Mouse (Mus musculus) embryonic facial prominence, embryonic 14.5 days (tissue): ENCODE results near the gene Prpf6. TPM values are rescaled to one million over a fixed set of nuclear protein-coding genes. Genes with fewer than 3 reads are reported as not detected.

Experiments
- ATAC-seq: fragments of 200-750 bp; cut with Nextera tagmentation; 2 replicates; pipeline ENCODE4 v1.8.0; 2017; ENCODE audit warnings: low read depth, moderate number of reproducible peaks, moderate TSS enrichment
- DNase-seq: peaks from one replicate; pipeline ENCODE4 v3.0.0-alpha.2; 2015; ENCODE audit warnings: low spot score
- H3K27ac ChIP-seq: fragments of 300-500 bp; sonication (generic); replicated peaks from 2 replicates; pipeline ENCODE4 v1.5.1; 2014; ENCODE audit warnings: low read depth, mild to moderate bottlenecking, low read length, moderate library complexity
- H3K27me3 ChIP-seq: fragments of 300-500 bp; sonication (generic); replicated peaks from 2 replicates; pipeline ENCODE4 v1.6.1; 2014; ENCODE audit warnings: low read length; ENCODE audit not compliant: control insufficient read depth, insufficient read depth
- H3K36me3 ChIP-seq: fragments of 300-500 bp; sonication (generic); 2 replicates; pipeline ENCODE4 v1.6.1; 2014; ENCODE audit warnings: low read length, mixed read lengths; ENCODE audit not compliant: control insufficient read depth, insufficient read depth
- H3K4me1 ChIP-seq: fragments of 300-500 bp; sonication (generic); 2 replicates; pipeline ENCODE4 v1.6.1; 2014; ENCODE audit warnings: antibody characterized with exemption, low read length; ENCODE audit not compliant: control insufficient read depth, insufficient read depth
- H3K4me2 ChIP-seq: fragments of 300-500 bp; sonication (generic); 2 replicates; pipeline ENCODE4 v1.6.1; 2014; ENCODE audit warnings: low read depth, mild to moderate bottlenecking, low read length, moderate library complexity, mixed read lengths
- H3K4me3 ChIP-seq: fragments of 300-500 bp; sonication (generic); 2 replicates; pipeline ENCODE4 v1.5.1; 2014; ENCODE audit warnings: low read depth, mild to moderate bottlenecking, low read length
- H3K9ac ChIP-seq: fragments of 300-500 bp; sonication (generic); 2 replicates; pipeline ENCODE4 v1.6.1; 2014; ENCODE audit warnings: low read depth, mild to moderate bottlenecking, low read length, moderate library complexity, mixed read lengths
- H3K9me3 ChIP-seq: fragments of 300-500 bp; sonication (generic); 2 replicates; pipeline ENCODE4 v1.6.1; 2016; ENCODE audit warnings: low read length; ENCODE audit not compliant: control insufficient read depth
- WGBS: fragments of 180-500 bp; shearing (Covaris S2); extraction: QIAGEN DNeasy Blood & Tissue Kit; methylation state at CpG from one replicate; pipeline ENCODE4 v1.1.7; 2014; 5-methylcytosine and 5-hydroxymethylcytosine counted together
- polyA plus RNA-seq: library from polyadenylated mRNA; unstranded; fragments of >200 nt; fragmentation: Nextera tagmentation; extraction: Ambion mirVana; gene quantifications from 2 replicates; pipeline ENCODE4 v1.2.1, GENCODE M21; 2014

Gene Prpf6
- polyA plus RNA-seq, 1 experiment from 2014 or later = 57.4 TPM

GRCm38 (mm10) chr2:181671326-181671725, 79.7 kb downstream of the Prpf6 start, which contains the start of gene Sox18:
Gene Sox18, minus strand, starts transcription at chr2:181671640.
- ATAC-seq (peak; percentile 45; the same call in 1 of the 2 replicates), DNase-seq (peak; percentile 45)
- 1% methylated on average over 31 of the region's 43 CpGs for WGBS

GRCm38 (mm10) chr2:181671984-181672383, 80.3 kb downstream of the Prpf6 start:
- Histone ChIP-seq H3K9me3 (no peaks in the 10 kb centered on the region), H3K27me3 (peaks cover 60% of the 10 kb centered on the region), H3K4me1 (0 out of 2 replicates have a peak, but pooled peaks cover 17% of the 10 kb centered on the region), H3K36me3 (no peaks in the 10 kb centered on the region), H3K4me3 (peak overlapping the region; percentile 56), H3K9ac (no peak overlapping the region), H3K27ac (no peak overlapping the region), H3K4me2 (peak overlapping the region; percentile 80)
- DNase-seq (no peak), ATAC-seq (no peak)
- 26% methylated on average over 7 of the region's 7 CpGs for WGBS

More at GRCm38 (mm10) chr2:181671326-181671725, 79.7 kb downstream of the Prpf6 start, which contains the start of gene Sox18:
- H3K4me3 ChIP-seq = peak within 1 kb of the TSS; percentile 56
- H3K9ac ChIP-seq = peak within 1 kb of the TSS; percentile 68
- no peaks in the 10 kb centered on the region for H3K9me3 ChIP-seq
- peaks cover 60% of the 10 kb centered on the region for H3K27me3 ChIP-seq
- 0 out of 2 replicates have a peak, but pooled peaks cover 17% of the 10 kb centered on the region for H3K4me1 ChIP-seq
- peak within 1 kb of the TSS; percentile 61 for H3K27ac ChIP-seq
- peak within 1 kb of the TSS; percentile 80 for H3K4me2 ChIP-seq
- H3K36me3 ChIP-seq = no peaks in the 10 kb centered on the region

- Histone ChIP-seq H3K4me1 (0 out of 2 replicates have a peak, but pooled peaks cover 17% of the 10 kb centered on the region), H3K9ac (no peak overlapping the region), H3K36me3 (no peaks in the 10 kb centered on the region), H3K9me3 (no peaks in the 10 kb centered on the region), H3K27ac (peak overlapping the region; percentile 58; the same call in 1 of the 2 replicates), H3K27me3 (peaks cover 52% of the 10 kb centered on the region), H3K4me2 (no peak overlapping the region), H3K4me3 (no peak overlapping the region)
- DNase-seq (peak; percentile 29), ATAC-seq (no peak)
- 25% methylated on average over 1 of the region's 1 CpGs for whole genome bisulfite sequencing
These were observed 81.8 kb downstream of the Prpf6 start for GRCm38 (mm10) chr2:181673501-181673900.

- H3K27ac ChIP-seq = no peak overlapping the region
- ATAC-seq = no peak
These were observed 83.3 kb downstream of the Prpf6 start for GRCm38 (mm10) chr2:181674934-181675333.

GRCm38 (mm10) chr2:181675454-181675853, 83.8 kb downstream of the Prpf6 start:
- H3K27me3 ChIP-seq = peaks cover 32% of the 10 kb centered on the region
- WGBS = 7% methylated on average over 14 of the region's 14 CpGs
- H3K4me2 ChIP-seq = peak overlapping the region; percentile 39
- DNase-seq = peak; percentile 69
- H3K4me1 ChIP-seq = 0 out of 2 replicates have a peak, but pooled peaks cover 15% of the 10 kb centered on the region
- no peak overlapping the region for H3K27ac ChIP-seq
- H3K4me3 ChIP-seq = no peak overlapping the region; the same call in 1 of the 2 replicates
- H3K9me3 ChIP-seq = no peaks in the 10 kb centered on the region
- no peak for ATAC-seq
- H3K36me3 ChIP-seq = no peaks in the 10 kb centered on the region
- H3K9ac ChIP-seq = peak overlapping the region; percentile 28; the same call in 1 of the 2 replicates

More at GRCm38 (mm10) chr2:181674934-181675333, 83.3 kb downstream of the Prpf6 start:
- Histone ChIP-seq H3K36me3 (no peaks in the 10 kb centered on the region), H3K4me3 (no peak overlapping the region), H3K9ac (no peak overlapping the region), H3K4me1 (0 out of 2 replicates have a peak, but pooled peaks cover 17% of the 10 kb centered on the region), H3K27me3 (peaks cover 38% of the 10 kb centered on the region), H3K4me2 (no peak overlapping the region), H3K9me3 (no peaks in the 10 kb centered on the region)
- DNase-seq = no peak
- WGBS = 87% methylated on average over 4 of the region's 4 CpGs

GRCm38 (mm10) chr2:181676424-181676823, 84.8 kb downstream of the Prpf6 start:
- H3K27me3 ChIP-seq = peaks cover 23% of the 10 kb centered on the region
- no peaks in the 10 kb centered on the region for H3K36me3 ChIP-seq
- H3K9me3 ChIP-seq = no peaks in the 10 kb centered on the region
- H3K4me3 ChIP-seq = no peak overlapping the region
- H3K4me1 ChIP-seq = peaks cover 13% of the 10 kb centered on the region; the same call in 1 of the 2 replicates
- ATAC-seq (no peak), DNase-seq (peak; percentile 47)
- peak overlapping the region; percentile 36; the same call in 1 of the 2 replicates for H3K27ac ChIP-seq
- no peak overlapping the region for H3K9ac ChIP-seq
- no peak overlapping the region for H3K4me2 ChIP-seq
- 47% methylated on average over 2 of the region's 2 CpGs for WGBS

GRCm38 (mm10) chr2:181677096-181677754, 85.6 kb downstream of the Prpf6 start:
- H3K4me1 ChIP-seq = peaks cover 13% of the 10 kb centered on the region; the same call in 1 of the 2 replicates
- WGBS = 55% methylated on average over 5 of the region's 5 CpGs
- ATAC-seq = no peak

GRCm38 (mm10) chr2:181677755-181678098, 86.1 kb downstream of the Prpf6 start:
- 51% methylated on average over 3 of the region's 3 CpGs for WGBS
- ATAC-seq (no peak), DNase-seq (no peak)
- H3K4me2 ChIP-seq = no peak overlapping the region
- H3K27me3 ChIP-seq = peaks cover 10% of the 10 kb centered on the region
- no peaks in the 10 kb centered on the region for H3K9me3 ChIP-seq
- H3K4me1 ChIP-seq = peaks cover 13% of the 10 kb centered on the region; the same call in 1 of the 2 replicates
- no peak overlapping the region; the same call in 1 of the 2 replicates for H3K27ac ChIP-seq
- H3K4me3 ChIP-seq = no peak overlapping the region
- H3K9ac ChIP-seq = no peak overlapping the region
- H3K36me3 ChIP-seq = no peaks in the 10 kb centered on the region

More at GRCm38 (mm10) chr2:181677096-181677754, 85.6 kb downstream of the Prpf6 start:
- no peaks in the 10 kb centered on the region for H3K36me3 ChIP-seq
- H3K27ac ChIP-seq = no peak overlapping the region
- no peak overlapping the region for H3K4me3 ChIP-seq
- H3K9ac ChIP-seq = no peak overlapping the region
- H3K4me2 ChIP-seq = no peak overlapping the region
- H3K9me3 ChIP-seq = no peaks in the 10 kb centered on the region
- peak; percentile 16 for DNase-seq
- peaks cover 15% of the 10 kb centered on the region for H3K27me3 ChIP-seq
